Mouse (Mus musculus) spleen, adult 18-20 months (tissue): ENCODE measurements around the gene Ogfod2.

Experiments used
- DNase-seq, 2 experiments: peaks; one replicate each; pipeline ENCODE4 v3.0.0; 2022; ENCODE audit warnings: mixed read lengths in 2 of 2

The Ogfod2 gene

DNA sequence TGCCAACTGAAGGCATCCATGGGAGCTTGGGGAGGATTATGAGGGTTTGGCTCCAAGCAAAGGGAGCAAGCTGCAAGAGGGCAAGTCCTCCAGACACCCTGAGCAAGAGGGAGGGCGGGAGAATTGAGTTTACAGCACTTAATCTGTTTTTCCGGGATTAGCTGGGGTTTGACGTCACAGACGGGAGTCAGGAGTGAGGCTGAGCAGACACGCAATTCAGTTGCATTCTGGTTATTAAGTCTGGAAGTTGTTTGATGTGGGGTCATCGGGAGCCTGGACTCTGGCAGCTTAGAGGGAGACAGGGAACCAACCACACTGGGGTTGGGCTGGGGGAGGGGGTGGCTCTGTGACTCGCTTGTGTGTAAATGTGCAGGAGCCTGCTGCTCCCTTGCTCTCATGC, 47.4 kb downstream of the Ogfod2 start:
- no peak for DNase-seq

DNA sequence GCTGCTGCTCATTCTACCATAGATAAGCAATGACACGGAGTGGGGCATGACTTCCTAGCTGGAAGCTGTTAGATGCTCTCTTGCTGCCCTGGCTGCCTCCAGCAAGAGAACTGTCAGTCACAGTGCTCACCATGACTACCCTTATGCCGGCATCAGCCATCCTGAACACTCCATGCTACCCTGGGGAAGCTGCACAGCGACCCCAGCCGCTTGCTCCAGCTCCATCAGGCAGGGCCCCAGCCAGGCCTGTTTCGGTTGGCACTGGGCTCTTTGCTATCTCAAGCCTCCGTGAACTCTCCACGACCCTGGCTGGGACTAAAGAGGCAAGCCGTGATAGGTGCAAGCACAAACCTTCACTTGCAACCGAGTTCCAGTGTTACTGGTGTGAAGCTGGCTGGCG, 49.7 kb downstream of the Ogfod2 start:
- DNase-seq: no peak

DNA sequence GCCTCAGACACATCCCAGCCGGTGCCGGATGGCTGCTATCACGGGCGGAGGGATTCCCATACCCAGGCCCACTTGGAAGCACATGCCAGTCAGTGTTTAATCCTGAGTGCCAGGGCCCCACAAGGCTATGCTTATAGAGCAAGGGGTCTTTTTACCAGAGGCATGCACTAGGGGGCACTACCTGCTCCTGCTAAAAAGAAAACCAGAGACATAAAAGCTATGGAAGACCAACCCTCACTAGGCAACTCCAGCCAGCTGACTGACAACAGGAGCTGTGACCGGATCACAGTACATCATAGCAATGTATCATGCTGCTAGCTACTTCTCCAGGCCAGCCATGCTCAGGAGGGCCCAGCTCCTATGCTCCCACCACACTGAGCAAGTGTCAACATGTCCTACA, 50.5 kb downstream of the Ogfod2 start:
- peak; percentile 38 to 70 for DNase-seq

DNA sequence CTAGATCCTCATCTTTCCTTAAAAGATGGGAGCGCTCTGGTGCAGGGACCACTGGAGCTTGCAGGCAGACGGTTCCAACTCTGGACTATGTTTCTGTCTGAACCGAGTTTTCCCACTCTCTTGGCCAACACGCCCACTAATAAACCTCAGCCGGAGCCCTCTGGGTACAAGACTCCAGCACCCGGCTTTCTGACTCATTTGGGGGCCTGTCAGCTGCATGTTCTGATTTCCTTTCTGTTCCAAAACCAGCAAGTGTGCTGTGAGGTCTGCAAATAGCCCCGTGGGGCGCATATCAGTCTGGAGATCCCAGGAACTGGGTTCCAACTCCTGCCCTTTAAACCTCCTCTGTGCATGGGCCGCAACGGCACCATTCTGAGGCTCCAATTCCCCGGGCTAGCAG, 51.3 kb downstream of the Ogfod2 start:
- no peak for DNase-seq
